Mouse (Mus musculus): Measurements from ENCODE around the gene Psmd7. TPM values are rescaled to one million over a fixed set of nuclear protein-coding genes. Genes with fewer than 3 reads are reported as not detected.

Gene Psmd7
- polyA plus RNA-seq, 1 experiment from 2014 or later, result 350 TPM

GRCm38 (mm10) chr8:107621136-107621535 is 32.9 kb upstream of the Psmd7 start:
- no peaks in the 10 kb centered on the region for H3K36me3 ChIP-seq (replicated peaks; ENCODE audit: control insufficient read depth, insufficient read depth, low read depth, low read length)
- no peak overlapping the region for H3K9ac ChIP-seq (replicated peaks; ENCODE audit: low read length)
- H3K9me3 ChIP-seq (replicated peaks; ENCODE audit: control insufficient read depth, low read length), result no peaks in the 10 kb centered on the region
- no peak for ATAC-seq (replicated peaks; ENCODE audit: insufficient number of reproducible peaks, low FRiP score, low TSS enrichment, low read depth)
- H3K4me1 ChIP-seq (ENCODE audit: control insufficient read depth, insufficient read depth, low read length), result 0 out of 2 replicates have a peak, but pooled peaks cover 4% of the 10 kb centered on the region
- no peaks in the 10 kb centered on the region for H3K27me3 ChIP-seq (ENCODE audit: control insufficient read depth, insufficient read depth, low read length)
- H3K27ac ChIP-seq (replicated peaks; ENCODE audit: low read depth, low read length), result no peak overlapping the region
- WGBS, result 59% methylated on average over 3 of the region's 3 CpGs
- no peak for DNase-seq (ENCODE audit: low spot score)
- H3K4me3 ChIP-seq (ENCODE audit: low read depth, low read length), result no peak overlapping the region
- no peak overlapping the region for H3K4me2 ChIP-seq (ENCODE audit: low read depth, low read length)

- no peak for DNase-seq (ENCODE audit: low spot score)
- Histone ChIP-seq H3K9ac (replicated peaks; ENCODE audit: low read length) (no peak overlapping the region), H3K9me3 (replicated peaks; ENCODE audit: control insufficient read depth, low read length) (no peaks in the 10 kb centered on the region), H3K36me3 (replicated peaks; ENCODE audit: control insufficient read depth, insufficient read depth, low read depth, low read length) (no peaks in the 10 kb centered on the region), H3K27me3 (ENCODE audit: control insufficient read depth, insufficient read depth, low read length) (no peaks in the 10 kb centered on the region), H3K4me2 (ENCODE audit: low read depth, low read length) (no peak overlapping the region), H3K4me3 (ENCODE audit: low read depth, low read length) (no peak overlapping the region), H3K4me1 (ENCODE audit: control insufficient read depth, insufficient read depth, low read length) (0 out of 2 replicates have a peak, but pooled peaks cover 4% of the 10 kb centered on the region), H3K27ac (replicated peaks; ENCODE audit: low read depth, low read length) (no peak overlapping the region)
- 69% methylated on average over 10 of the region's 10 CpGs for WGBS
- no peak for ATAC-seq (replicated peaks; ENCODE audit: insufficient number of reproducible peaks, low FRiP score, low TSS enrichment, low read depth)
These were observed 30.2 kb upstream of the Psmd7 start for GRCm38 (mm10) chr8:107618499-107618898.

GRCm38 (mm10) chr8:107613411-107613810 is 25.1 kb upstream of the Psmd7 start:
- 0 out of 2 replicates have a peak, but pooled peaks cover 2% of the 10 kb centered on the region for H3K4me1 ChIP-seq (ENCODE audit: control insufficient read depth, insufficient read depth, low read length)
- 81% methylated on average over 6 of the region's 6 CpGs for WGBS
- no peak overlapping the region for H3K9ac ChIP-seq (replicated peaks; ENCODE audit: low read length)
- ATAC-seq (replicated peaks; ENCODE audit: insufficient number of reproducible peaks, low FRiP score, low TSS enrichment, low read depth), result no peak
- H3K27ac ChIP-seq (replicated peaks; ENCODE audit: low read depth, low read length), result no peak overlapping the region
- no peaks in the 10 kb centered on the region for H3K27me3 ChIP-seq (ENCODE audit: control insufficient read depth, insufficient read depth, low read length)
- no peaks in the 10 kb centered on the region for H3K9me3 ChIP-seq (replicated peaks; ENCODE audit: control insufficient read depth, low read length)
- no peak overlapping the region for H3K4me2 ChIP-seq (ENCODE audit: low read depth, low read length)
- no peaks in the 10 kb centered on the region for H3K36me3 ChIP-seq (replicated peaks; ENCODE audit: control insufficient read depth, insufficient read depth, low read depth, low read length)
- no peak overlapping the region for H3K4me3 ChIP-seq (ENCODE audit: low read depth, low read length)
- no peak for DNase-seq (ENCODE audit: low spot score)

GRCm38 (mm10) chr8:107610845-107611244 is 22.6 kb upstream of the Psmd7 start:
- Histone ChIP-seq H3K27me3 (ENCODE audit: control insufficient read depth, insufficient read depth, low read length) (no peaks in the 10 kb centered on the region), H3K27ac (replicated peaks; ENCODE audit: low read depth, low read length) (no peak overlapping the region), H3K9me3 (replicated peaks; ENCODE audit: control insufficient read depth, low read length) (no peaks in the 10 kb centered on the region), H3K4me2 (ENCODE audit: low read depth, low read length) (no peak overlapping the region), H3K36me3 (replicated peaks; ENCODE audit: control insufficient read depth, insufficient read depth, low read depth, low read length) (no peaks in the 10 kb centered on the region), H3K4me1 (ENCODE audit: control insufficient read depth, insufficient read depth, low read length) (no peaks in the 10 kb centered on the region), H3K4me3 (ENCODE audit: low read depth, low read length) (no peak overlapping the region), H3K9ac (replicated peaks; ENCODE audit: low read length) (no peak overlapping the region)
- DNase-seq (ENCODE audit: low spot score) (no peak), ATAC-seq (replicated peaks; ENCODE audit: insufficient number of reproducible peaks, low FRiP score, low TSS enrichment, low read depth) (no peak)
- 44% methylated on average over 11 of the region's 11 CpGs for WGBS

GRCm38 (mm10) chr8:107608751-107609150 is 20.5 kb upstream of the Psmd7 start:
- H3K4me3 ChIP-seq (ENCODE audit: low read depth, low read length), result no peak overlapping the region
- no peak for ATAC-seq (replicated peaks; ENCODE audit: insufficient number of reproducible peaks, low FRiP score, low TSS enrichment, low read depth)
- H3K9ac ChIP-seq (replicated peaks; ENCODE audit: low read length), result no peak overlapping the region
- no peaks in the 10 kb centered on the region for H3K36me3 ChIP-seq (replicated peaks; ENCODE audit: control insufficient read depth, insufficient read depth, low read depth, low read length)
- no peak overlapping the region for H3K4me2 ChIP-seq (ENCODE audit: low read depth, low read length)
- no peaks in the 10 kb centered on the region for H3K9me3 ChIP-seq (replicated peaks; ENCODE audit: control insufficient read depth, low read length)
- no peak for DNase-seq (ENCODE audit: low spot score)
- H3K27ac ChIP-seq (replicated peaks; ENCODE audit: low read depth, low read length), result no peak overlapping the region
- no peaks in the 10 kb centered on the region for H3K27me3 ChIP-seq (ENCODE audit: control insufficient read depth, insufficient read depth, low read length)
- WGBS, result 77% methylated on average over 7 of the region's 7 CpGs
- no peaks in the 10 kb centered on the region for H3K4me1 ChIP-seq (ENCODE audit: control insufficient read depth, insufficient read depth, low read length)

- no peak overlapping the region for H3K4me2 ChIP-seq (ENCODE audit: low read depth, low read length)
- no peak overlapping the region for H3K9ac ChIP-seq (replicated peaks; ENCODE audit: low read length)
- no peak overlapping the region for H3K4me3 ChIP-seq (ENCODE audit: low read depth, low read length)
- H3K4me1 ChIP-seq (ENCODE audit: control insufficient read depth, insufficient read depth, low read length), result no peaks in the 10 kb centered on the region
- H3K36me3 ChIP-seq (replicated peaks; ENCODE audit: control insufficient read depth, insufficient read depth, low read depth, low read length), result no peaks in the 10 kb centered on the region
- DNase-seq (ENCODE audit: low spot score), result peak; percentile 89
- H3K9me3 ChIP-seq (replicated peaks; ENCODE audit: control insufficient read depth, low read length), result no peaks in the 10 kb centered on the region
- H3K27ac ChIP-seq (replicated peaks; ENCODE audit: low read depth, low read length), result no peak overlapping the region
- H3K27me3 ChIP-seq (ENCODE audit: control insufficient read depth, insufficient read depth, low read length), result no peaks in the 10 kb centered on the region
- 5% methylated on average over 7 of the region's 7 CpGs for WGBS
- no peak for ATAC-seq (replicated peaks; ENCODE audit: insufficient number of reproducible peaks, low FRiP score, low TSS enrichment, low read depth)
These were observed 14.8 kb upstream of the Psmd7 start for GRCm38 (mm10) chr8:107603026-107603425.

GRCm38 (mm10) chr8:107599691-107600090 is 11.4 kb upstream of the Psmd7 start:
- no peak overlapping the region for H3K4me3 ChIP-seq (ENCODE audit: low read depth, low read length)
- H3K9ac ChIP-seq (replicated peaks; ENCODE audit: low read length), result no peak overlapping the region
- H3K4me1 ChIP-seq (ENCODE audit: control insufficient read depth, insufficient read depth, low read length), result no peaks in the 10 kb centered on the region
- no peaks in the 10 kb centered on the region for H3K27me3 ChIP-seq (ENCODE audit: control insufficient read depth, insufficient read depth, low read length)
- no peak overlapping the region for H3K27ac ChIP-seq (replicated peaks; ENCODE audit: low read depth, low read length)
- no peaks in the 10 kb centered on the region for H3K9me3 ChIP-seq (replicated peaks; ENCODE audit: control insufficient read depth, low read length)
- DNase-seq (ENCODE audit: low spot score) (no peak), ATAC-seq (replicated peaks; ENCODE audit: insufficient number of reproducible peaks, low FRiP score, low TSS enrichment, low read depth) (no peak)
- H3K4me2 ChIP-seq (ENCODE audit: low read depth, low read length), result no peak overlapping the region
- WGBS, result 86% methylated on average over 9 of the region's 9 CpGs
- no peaks in the 10 kb centered on the region for H3K36me3 ChIP-seq (replicated peaks; ENCODE audit: control insufficient read depth, insufficient read depth, low read depth, low read length)

GRCm38 (mm10) chr8:107597731-107598130 is 9.5 kb upstream of the Psmd7 start:
- Histone ChIP-seq H3K4me3 (ENCODE audit: low read depth, low read length) (no peak overlapping the region), H3K4me1 (ENCODE audit: control insufficient read depth, insufficient read depth, low read length) (no peaks in the 10 kb centered on the region), H3K27me3 (ENCODE audit: control insufficient read depth, insufficient read depth, low read length) (no peaks in the 10 kb centered on the region), H3K9ac (replicated peaks; ENCODE audit: low read length) (no peak overlapping the region), H3K36me3 (replicated peaks; ENCODE audit: control insufficient read depth, insufficient read depth, low read depth, low read length) (no peaks in the 10 kb centered on the region), H3K4me2 (ENCODE audit: low read depth, low read length) (no peak overlapping the region), H3K9me3 (replicated peaks; ENCODE audit: control insufficient read depth, low read length) (no peaks in the 10 kb centered on the region), H3K27ac (replicated peaks; ENCODE audit: low read depth, low read length) (no peak overlapping the region)
- ATAC-seq (replicated peaks; ENCODE audit: insufficient number of reproducible peaks, low FRiP score, low TSS enrichment, low read depth), result no peak
- WGBS, result 64% methylated on average over 1 of the region's 1 CpGs
- no peak for DNase-seq (ENCODE audit: low spot score)
